Mouse (Mus musculus) myocyte (in vitro differentiated cells): ENCODE measurements around the gene C2cd4c. TPM values are rescaled to one million over a fixed set of nuclear protein-coding genes. Genes with fewer than 3 reads are reported as not detected.

Source experiments
- H3K27me3 ChIP-seq: one replicate; pipeline ENCODE4 v1.6.1; 2011; ENCODE audit not compliant: control insufficient read depth, insufficient read depth, insufficient read length
- H3K36me3 ChIP-seq: one replicate; pipeline ENCODE4 v1.6.1; 2011; ENCODE audit not compliant: control insufficient read depth, insufficient read depth
- H3K4me2 ChIP-seq: one replicate; pipeline ENCODE4 v1.6.1; 2011; ENCODE audit warnings: low read depth, control low read depth
- H3K4me3 ChIP-seq: one replicate; pipeline ENCODE4 v1.5.1; 2011; ENCODE audit warnings: mild to moderate bottlenecking, control low read depth, moderate library complexity
- H3K79me2 ChIP-seq: one replicate; pipeline ENCODE4 v1.6.1; 2011; ENCODE audit not compliant: control insufficient read depth, insufficient read depth
- H3ac ChIP-seq: one replicate; pipeline ENCODE4 v1.6.1; 2011; ENCODE audit not compliant: control insufficient read depth, insufficient read length
- CEBPB ChIP-seq: IDR thresholded peaks from 2 replicates; pipeline ENCODE4 v1.6.1; 2011; ENCODE audit warnings: mild to moderate bottlenecking, moderate library complexity; ENCODE audit not compliant: poor library complexity, insufficient read depth, severe bottlenecking
- E2F4 ChIP-seq: IDR thresholded peaks from one replicate; pipeline ENCODE4 v1.6.1; 2011; ENCODE audit warnings: mild to moderate bottlenecking, control low read depth, moderate library complexity; ENCODE audit not compliant: insufficient read depth
- MAX ChIP-seq: IDR thresholded peaks from one replicate; pipeline ENCODE4 v1.6.1; 2011; ENCODE audit warnings: low read depth, mild to moderate bottlenecking, control low read depth
- MYOD1 ChIP-seq, 3 experiments: IDR thresholded peaks; one replicate each; pipeline ENCODE4 v1.6.1; 2011; ENCODE audit warnings: control low read depth in 2 of 3, low read depth in 2 of 3, mild to moderate bottlenecking in 2 of 3, moderate library complexity in 1 of 3; ENCODE audit not compliant: insufficient read length in 2 of 3, control insufficient read depth in 1 of 3
- MYOG ChIP-seq, 3 experiments: IDR thresholded peaks; one replicate each; pipeline ENCODE4 v1.6.1; 2011; ENCODE audit warnings: control low read depth in 2 of 3, low read depth in 2 of 3, mild to moderate bottlenecking in 2 of 3; ENCODE audit not compliant: insufficient read length in 2 of 3, control insufficient read depth in 1 of 3, insufficient read depth in 1 of 3
- POLR2A ChIP-seq: IDR thresholded peaks from one replicate; pipeline ENCODE4 v1.6.1; 2011; ENCODE audit warnings: low read depth, mild to moderate bottlenecking, control low read depth, moderate library complexity; ENCODE audit not compliant: insufficient read length
- POLR2AphosphoS2 ChIP-seq: IDR thresholded peaks from one replicate; pipeline ENCODE4 v1.6.1; 2011; ENCODE audit warnings: low read depth, control low read depth; ENCODE audit not compliant: insufficient read length
- REST ChIP-seq: IDR thresholded peaks from one replicate; pipeline ENCODE4 v1.6.1; 2011; ENCODE audit warnings: mild to moderate bottlenecking, control low read depth, moderate library complexity; ENCODE audit not compliant: insufficient read depth, insufficient read length
- SRF ChIP-seq: IDR thresholded peaks from one replicate; pipeline ENCODE4 v1.6.1; 2011; ENCODE audit warnings: low read depth; ENCODE audit not compliant: control insufficient read depth, insufficient read length
- TCF12 ChIP-seq: IDR thresholded peaks from one replicate; pipeline ENCODE4 v1.6.1; 2011; ENCODE audit warnings: mild to moderate bottlenecking, control low read depth; ENCODE audit not compliant: poor library complexity, insufficient read depth, severe bottlenecking
- TCF3 ChIP-seq: IDR thresholded peaks from one replicate; pipeline ENCODE4 v1.6.1; 2011; ENCODE audit warnings: low read depth, control low read depth; ENCODE audit not compliant: insufficient read length
- USF1 ChIP-seq: IDR thresholded peaks from one replicate; pipeline ENCODE4 v1.6.1; 2011; ENCODE audit warnings: low read depth, mild to moderate bottlenecking, control low read depth, moderate library complexity
- polyA plus RNA-seq: library from polyadenylated mRNA; unstranded; fragments of >200 nt; fragmentation: generic; extraction: Trizol; gene quantifications from one replicate; pipeline ENCODE4 v1.2.1, GENCODE M21; 2012; ENCODE audit warnings: missing spikeins

The C2cd4c gene
- polyA plus RNA-seq, 1 experiment: 0.01 TPM

DNA sequence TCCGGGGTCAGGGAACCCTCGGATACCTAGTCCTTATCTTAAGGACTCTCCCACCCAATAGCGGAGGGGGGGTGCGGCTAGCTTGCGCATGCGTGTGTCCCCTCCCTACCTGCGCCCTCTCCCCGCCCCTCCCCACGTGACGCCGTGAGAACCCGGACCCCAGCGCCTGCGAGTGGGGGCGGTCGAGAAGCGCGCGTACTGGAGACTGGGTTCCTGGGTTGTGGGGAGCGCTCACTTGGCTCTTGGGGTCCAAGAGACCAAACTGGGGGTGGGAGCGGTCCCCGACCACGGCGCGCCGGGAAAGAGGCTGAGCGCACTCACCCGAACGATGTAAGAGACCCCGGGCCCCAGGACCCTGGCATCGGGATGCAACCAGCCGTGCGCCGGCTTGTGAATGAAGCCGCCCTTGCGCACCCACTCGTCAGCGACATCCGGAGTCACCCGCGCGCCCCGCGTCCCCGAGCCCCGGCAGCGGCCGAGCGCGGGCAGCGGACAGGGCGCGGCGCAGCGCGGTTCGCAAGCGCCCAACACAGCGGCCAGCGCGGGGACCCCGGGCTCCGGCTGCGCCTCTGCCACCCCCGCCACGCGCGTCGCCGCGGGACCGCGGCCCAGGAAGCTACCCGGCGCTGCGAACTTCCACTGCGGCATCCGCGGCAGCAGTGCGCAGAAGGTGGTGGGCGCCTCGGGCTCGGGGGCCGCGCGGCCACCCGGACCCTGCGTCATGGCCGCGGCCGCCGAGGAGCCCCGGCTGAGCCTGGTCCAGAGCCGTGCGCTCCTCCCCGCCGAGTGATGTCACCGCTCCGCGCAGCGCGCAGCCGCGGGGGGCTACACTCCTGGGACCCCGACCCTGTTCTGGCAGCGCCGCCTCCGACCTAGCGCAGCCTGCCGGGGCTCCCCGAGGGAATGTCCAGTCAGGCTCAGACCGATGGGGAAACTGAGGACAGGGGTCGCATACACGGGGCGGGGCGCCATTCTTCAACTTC is 23.6 kb upstream of the C2cd4c start, which contains the start of gene Shc2:
Shc2 (minus strand) TSS at position 791 of the 983 bp plus-strand sequence.
- TF ChIP-seq POLR2A: peak; percentile 55
- no peak for TF ChIP-seq SRF
- Histone ChIP-seq H3K79me2 (no peaks in the 10 kb centered on the region), H3ac (peak within 1 kb of the TSS; percentile 9), H3K4me2 (peak within 1 kb of the TSS; percentile 79), H3K4me3 (peak within 1 kb of the TSS; percentile 14), H3K27me3 (peaks cover 19% of the 10 kb centered on the region), H3K36me3 (no peaks in the 10 kb centered on the region)

DNA sequence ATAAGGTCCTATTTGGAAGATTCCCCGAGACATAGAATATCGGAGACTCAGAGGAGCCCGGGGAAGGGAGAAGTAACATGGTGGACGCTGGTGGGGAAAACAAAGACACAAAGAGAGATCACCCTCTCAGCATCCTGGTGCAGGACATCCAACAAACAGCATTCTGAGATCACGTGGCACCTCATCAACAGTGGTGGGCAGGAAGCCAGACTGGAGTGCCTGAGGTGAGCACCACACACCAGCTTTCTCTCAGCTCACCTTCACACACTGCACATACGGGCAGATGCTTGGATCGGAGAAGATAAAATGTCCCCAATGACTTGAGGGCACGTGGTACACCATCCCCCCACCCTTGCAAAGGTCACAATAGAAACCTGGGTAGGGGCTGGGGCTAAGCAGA is 22.5 kb upstream of the C2cd4c start:
- TF ChIP-seq POLR2AphosphoS2 (no peak), MAX (no peak), USF1 (no peak), MYOD1 (IDR thresholded peaks at IDR 0.05; ENCODE audit: control insufficient read depth in 1 of 3, insufficient read length in 2 of 3, low read depth in 2 of 3) (no peak), TCF12 (no peak), E2F4 (no peak), MYOG (IDR thresholded peaks at IDR 0.05; ENCODE audit: control insufficient read depth in 1 of 3, insufficient read depth in 1 of 3, insufficient read length in 2 of 3, low read depth in 2 of 3) (no peak), REST (no peak), POLR2A (no peak), CEBPB (no peak), TCF3 (no peak), SRF (no peak)
- no peak overlapping the region for H3ac ChIP-seq
- no peak overlapping the region for H3K4me3 ChIP-seq
- H3K27me3 ChIP-seq: peaks cover 16% of the 10 kb centered on the region
- H3K79me2 ChIP-seq: no peaks in the 10 kb centered on the region
- H3K4me2 ChIP-seq: no peak overlapping the region
- no peaks in the 10 kb centered on the region for H3K36me3 ChIP-seq

DNA sequence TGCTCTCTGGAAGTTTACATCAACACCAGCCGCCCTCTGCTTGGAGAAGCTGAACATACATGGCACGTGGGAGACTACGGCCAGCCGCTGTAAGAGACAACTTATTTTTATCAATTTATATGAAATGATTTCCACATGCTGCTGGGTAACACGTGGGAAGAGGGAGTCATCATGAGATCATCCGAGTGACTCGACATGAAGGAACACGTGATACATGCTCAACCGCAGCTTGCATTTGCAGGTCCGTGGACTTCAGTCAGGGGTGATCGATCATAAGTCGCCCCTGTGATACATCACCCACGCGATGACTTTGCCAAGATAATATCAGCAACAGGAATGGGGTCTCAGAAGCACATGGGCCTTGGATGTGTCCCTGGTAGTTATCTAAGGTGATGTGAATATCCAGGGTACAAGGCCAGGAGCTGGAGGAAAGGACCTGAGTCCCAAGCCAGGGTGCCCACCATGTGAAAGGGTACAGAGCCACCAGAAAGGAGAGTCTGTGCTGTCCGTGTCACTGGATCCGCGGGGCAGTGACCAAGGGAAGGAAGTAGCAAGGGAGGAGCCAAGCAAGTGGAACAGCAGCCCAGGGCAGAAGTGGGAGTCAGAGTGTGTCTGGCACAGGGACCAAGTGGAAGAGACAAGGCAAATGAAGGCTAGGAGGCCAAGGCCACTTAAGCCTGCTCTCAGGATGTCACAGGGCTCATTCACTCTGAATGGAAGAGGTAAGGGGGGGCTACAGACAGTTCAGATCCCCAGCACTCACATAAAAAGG is 19.4 kb upstream of the C2cd4c start:
- Histone ChIP-seq H3K79me2 (no peaks in the 10 kb centered on the region), H3K27me3 (peaks cover 13% of the 10 kb centered on the region), H3K4me3 (no peak overlapping the region), H3ac (no peak overlapping the region), H3K4me2 (peak overlapping the region; percentile 61), H3K36me3 (no peaks in the 10 kb centered on the region)
- TF ChIP-seq TCF12: no peak
- TF ChIP-seq E2F4: no peak
- TF ChIP-seq POLR2A: no peak
- TF ChIP-seq POLR2AphosphoS2: no peak
- 0 out of 2 replicates have a peak, but pooled peaks have one; percentile 7 for TF ChIP-seq CEBPB
- no peak for TF ChIP-seq SRF
- no peak for TF ChIP-seq REST
- no peak for TF ChIP-seq TCF3
- TF ChIP-seq USF1: peak; percentile 95
- TF ChIP-seq MYOG (IDR thresholded peaks at IDR 0.05; ENCODE audit: control insufficient read depth in 1 of 3, insufficient read depth in 1 of 3, insufficient read length in 2 of 3, low read depth in 2 of 3): no peak
- peak; percentile 55 for TF ChIP-seq MAX
- TF ChIP-seq MYOD1 (IDR thresholded peaks at IDR 0.05; ENCODE audit: control insufficient read depth in 1 of 3, insufficient read length in 2 of 3, low read depth in 2 of 3): no peak

DNA sequence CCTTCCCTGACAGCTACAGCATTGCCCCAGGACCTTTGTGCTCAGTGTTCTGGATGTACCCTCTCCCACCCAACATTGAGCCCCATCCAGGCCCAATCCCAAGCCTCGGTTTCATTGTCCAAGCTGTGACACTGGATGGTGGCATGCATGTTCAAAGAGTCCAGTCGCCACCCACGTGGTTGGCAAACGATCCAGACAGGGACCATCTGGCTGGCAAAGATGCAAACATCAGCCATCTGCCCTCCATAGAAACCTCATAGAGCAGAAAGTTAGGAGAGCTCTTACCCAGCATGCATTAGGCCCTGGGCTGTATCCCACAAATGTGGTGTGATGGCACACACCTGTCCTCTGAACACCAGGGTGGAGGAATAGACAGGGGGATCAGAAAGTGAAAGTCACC is 17.6 kb upstream of the C2cd4c start:
- Histone ChIP-seq H3K27me3 (no peaks in the 10 kb centered on the region), H3K4me3 (no peak overlapping the region), H3K4me2 (no peak overlapping the region), H3K79me2 (no peaks in the 10 kb centered on the region), H3K36me3 (no peaks in the 10 kb centered on the region), H3ac (no peak overlapping the region)
- TF ChIP-seq POLR2AphosphoS2 (no peak), TCF3 (no peak), MYOD1 (IDR thresholded peaks at IDR 0.05; ENCODE audit: control insufficient read depth in 1 of 3, insufficient read length in 2 of 3, low read depth in 2 of 3) (no peak), REST (no peak), USF1 (no peak), MAX (no peak)
